Mouse (Mus musculus): ENCODE measurements around the gene Tbc1d8.

DNA sequence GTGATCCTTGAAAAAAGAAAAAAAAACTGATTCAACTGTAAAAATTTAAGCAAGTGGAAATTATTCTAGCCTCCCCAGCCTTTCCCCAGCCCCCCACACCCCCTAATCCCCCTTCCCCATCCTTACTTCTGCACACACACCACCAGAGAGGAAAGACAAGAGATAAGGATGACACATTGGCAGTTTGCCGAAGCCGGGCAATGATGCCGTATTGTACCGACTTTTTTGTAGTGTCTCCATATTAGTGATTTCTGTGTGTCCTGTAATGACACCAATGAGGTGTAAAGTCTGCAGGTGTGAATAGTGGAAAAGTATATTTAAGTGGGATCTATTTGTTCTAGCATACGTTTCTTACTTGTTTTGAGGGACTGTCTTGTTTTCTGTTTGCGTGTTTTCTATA, 138.4 kb downstream of the Tbc1d8 start:
- no peak for TF ChIP-seq CTCF (IDR thresholded peaks at IDR 0.05; ENCODE audit: insufficient read depth, low read depth, low read length)
- TF ChIP-seq POLR2A (IDR thresholded peaks at IDR 0.05; ENCODE audit: insufficient read depth, low read depth, low read length), result no peak
